In genomic region chr3:55665928-55666327, GRCm38 (mm10) we compare ENCODE assay signal across 32 mouse cellular contexts.
DNase-seq lines count a peak whose midpoint lies in the region; ATAC-seq and TF ChIP-seq lines count a peak whose summit lies in the region.
"Had no signal": no experiment of that assay in that cellular context is flagged by ENCODE, and none has a peak within 500 bp of the region (broad histone marks: within the 10 kb centered on the region; RNA-seq: fewer than 3 reads in every experiment).

No protein-coding gene starts in this region.

- peaks cover 9% of the 10 kb centered on the region; the same call in 1 of the 2 replicates for H3K4me1 ChIP-seq in embryonic facial prominence, embryonic 12.5 days
- peaks cover 25% of the 10 kb centered on the region for H3K4me1 ChIP-seq in embryonic facial prominence, embryonic 10.5 days
- H3K4me1 ChIP-seq: liver, embryonic 12.5 days had no signal

- intact Hi-C loops in gastrocnemius, adult 2 months (cut with DNase I) = no loop called here

- no peak overlapping the region for H3K4me3 ChIP-seq in embryonic facial prominence, embryonic 12.5 days
- H3K4me3 ChIP-seq in embryonic facial prominence, embryonic 10.5 days = no peak overlapping the region
- no peak overlapping the region for H3K4me3 ChIP-seq in layer of hippocampus, adult 2 months
- H3K4me3 ChIP-seq in gastrocnemius, adult 2 months = no peak overlapping the region
- H3K4me3 ChIP-seq: embryonic facial prominence, embryonic 15.5 days; forebrain, embryonic 13.5 days; left cerebral cortex, adult 2 months; liver, embryonic 12.5 days; megakaryocyte, embryonic 14.5 days; midbrain, embryonic 13.5 days; neural tube, embryonic 13.5 days had no signal

- ATAC-seq in embryonic facial prominence, embryonic 12.5 days (ENCODE audit: insufficient number of reproducible peaks, insufficient read depth, low FRiP score, low TSS enrichment) = 0 out of 2 replicates have a peak, but pooled peaks have one; percentile 60
- ATAC-seq: forebrain, embryonic 13.5 days; intestine, embryonic 16.5 days; liver, embryonic 12.5 days; liver, postnatal 0 days; midbrain, embryonic 13.5 days had no signal

- H3K9ac ChIP-seq in embryonic facial prominence, embryonic 12.5 days = no peak overlapping the region; the same call in 1 of the 2 replicates
- H3K9ac ChIP-seq: embryonic facial prominence, embryonic 15.5 days; forebrain, embryonic 13.5 days; liver, embryonic 12.5 days; liver, postnatal 0 days; midbrain, embryonic 13.5 days; neural tube, embryonic 13.5 days had no signal

- no peaks in the 10 kb centered on the region for H3K27me3 ChIP-seq in embryonic facial prominence, embryonic 12.5 days
- 0 out of 2 replicates have a peak, but pooled peaks cover 2% of the 10 kb centered on the region for H3K27me3 ChIP-seq in embryonic facial prominence, embryonic 10.5 days (replicated peaks; ENCODE audit: low read depth, poor library complexity, severe bottlenecking)
- H3K27me3 ChIP-seq: embryonic facial prominence, embryonic 15.5 days; forebrain, embryonic 13.5 days; liver, embryonic 12.5 days; midbrain, embryonic 13.5 days; neural tube, embryonic 13.5 days had no signal

- no peak for DNase-seq in embryonic facial prominence, embryonic 10.5 days (ENCODE audit: low spot score)
- DNase-seq in layer of hippocampus, adult 2 months (ENCODE audit: low spot score in 2 of 2) = no peak
- no peak for DNase-seq in layer of hippocampus, postnatal 36 days
- peak; percentile 69 for DNase-seq in retina, postnatal 1 day
- no peak for DNase-seq in retina, embryonic 14.5 days (ENCODE audit: low spot score)
- DNase-seq in gastrocnemius, adult 2 months = no peak
- DNase-seq in kidney, postnatal 14 days = no peak
- DNase-seq: adrenal gland, postnatal 14 days; cerebellum, adult 11-12 months; cerebellum, adult 9-11 months; gastrocnemius, postnatal 14 days; heart, postnatal 36 days; kidney, adult 8-10 months; layer of hippocampus, adult 9-11 months; liver, postnatal 0 days; lung, postnatal 4 days; right cerebral cortex, postnatal 25 days; spleen, adult 18-20 months; thymus, adult 2 months; thymus, postnatal 36 days had no signal

- H3K36me3 ChIP-seq in embryonic facial prominence, embryonic 12.5 days = no peaks in the 10 kb centered on the region
- no peaks in the 10 kb centered on the region for H3K36me3 ChIP-seq in embryonic facial prominence, embryonic 10.5 days (replicated peaks)
- H3K36me3 ChIP-seq: G1E; liver, embryonic 12.5 days had no signal

- no peak overlapping the region for H3K27ac ChIP-seq in embryonic facial prominence, embryonic 12.5 days
- no peak overlapping the region for H3K27ac ChIP-seq in embryonic facial prominence, embryonic 10.5 days (replicated peaks)
- H3K27ac ChIP-seq in layer of hippocampus, adult 2 months = peak overlapping the region; percentile 18; the same call in 1 of the 2 replicates
- H3K27ac ChIP-seq in gastrocnemius, adult 2 months = no peak overlapping the region
- H3K27ac ChIP-seq: embryonic facial prominence, embryonic 15.5 days; forebrain, embryonic 13.5 days; kidney, postnatal 0 days; liver, embryonic 12.5 days; midbrain, embryonic 13.5 days; neural tube, embryonic 13.5 days had no signal

- H3K4me2 ChIP-seq in embryonic facial prominence, embryonic 12.5 days (replicated peaks) = no peak overlapping the region
- H3K4me2 ChIP-seq: embryonic facial prominence, embryonic 15.5 days; forebrain, embryonic 13.5 days; heart, embryonic 11.5 days; liver, embryonic 12.5 days; midbrain, embryonic 13.5 days; neural tube, embryonic 13.5 days had no signal

- WGBS in embryonic facial prominence, embryonic 12.5 days = 34% methylated on average over 5 of the region's 5 CpGs
- 36% methylated on average over 5 of the region's 5 CpGs for WGBS in embryonic facial prominence, embryonic 10.5 days

- H3K9me3 ChIP-seq in embryonic facial prominence, embryonic 12.5 days = no peaks in the 10 kb centered on the region
- no peaks in the 10 kb centered on the region for H3K9me3 ChIP-seq in embryonic facial prominence, embryonic 10.5 days
- H3K9me3 ChIP-seq: embryonic facial prominence, embryonic 15.5 days; forebrain, embryonic 13.5 days; liver, embryonic 12.5 days; megakaryocyte, embryonic 14.5 days; midbrain, embryonic 13.5 days; neural tube, embryonic 13.5 days had no signal

- TF ChIP-seq CTCF in layer of hippocampus, adult 2 months (conservative IDR thresholded peaks at IDR 0.05) = no peak
- no peak for TF ChIP-seq CTCF in gastrocnemius, adult 2 months (IDR thresholded peaks at IDR 0.05)
